Mouse (Mus musculus) thymus, adult 2 months (tissue): ENCODE results near the gene Arl16. TPM values are rescaled to one million over a fixed set of nuclear protein-coding genes. Genes with fewer than 3 reads are reported as not detected.

ENCODE experiments used
- DNase-seq: peaks from one replicate; pipeline ENCODE4 v3.0.0; 2021
- H3K27ac ChIP-seq: fragments of 200-500 bp; 2 replicates; pipeline ENCODE4 v1.5.1; 2012; ENCODE audit warnings: low read length, control low read depth; ENCODE audit not compliant: control insufficient read depth, insufficient read depth
- H3K27me3 ChIP-seq: fragments of 200-500 bp; 2 replicates; pipeline ENCODE4 v1.6.1; 2012; ENCODE audit warnings: mild to moderate bottlenecking, low read length, moderate library complexity, mixed read lengths; ENCODE audit not compliant: control insufficient read depth, insufficient read depth
- H3K36me3 ChIP-seq: fragments of 200-500 bp; 2 replicates; pipeline ENCODE4 v1.6.1; 2012; ENCODE audit warnings: mild to moderate bottlenecking, low read length, moderate library complexity; ENCODE audit not compliant: control insufficient read depth, insufficient read depth
- H3K4me1 ChIP-seq: fragments of 200-500 bp; replicated peaks from 2 replicates; pipeline ENCODE4 v1.6.1; 2012; ENCODE audit warnings: low read length; ENCODE audit not compliant: control insufficient read depth, insufficient read depth
- H3K4me3 ChIP-seq: fragments of 200-500 bp; 2 replicates; pipeline ENCODE4 v1.5.1; 2012; ENCODE audit warnings: mild to moderate bottlenecking, low read length, control low read depth, moderate library complexity; ENCODE audit not compliant: control insufficient read depth, insufficient read depth
- CTCF ChIP-seq: fragments of 200-500 bp; IDR thresholded peaks from 2 replicates; pipeline ENCODE4 v1.5.1; 2012; ENCODE audit warnings: mild to moderate bottlenecking, control low read depth, low read length, moderate library complexity, borderline replicate concordance; ENCODE audit not compliant: control insufficient read depth, poor library complexity, insufficient read depth; ENCODE audit errors: extremely low read depth
- POLR2A ChIP-seq: fragments of 200-500 bp; IDR thresholded peaks from 2 replicates; pipeline ENCODE4 v1.6.1; 2012; ENCODE audit warnings: mild to moderate bottlenecking, low read length, control low read depth, moderate library complexity; ENCODE audit not compliant: control insufficient read depth, poor library complexity, insufficient read depth; ENCODE audit errors: extremely low read depth
- WGBS: fragments of 180-500 bp; shearing (Covaris S2); methylation state at CpG from one replicate; pipeline ENCODE4 v1.1.7; 2018; 5-methylcytosine and 5-hydroxymethylcytosine counted together
- polyA plus RNA-seq: library from polyadenylated mRNA; depleted of rRNA; stranded (reverse); fragments of >200 nt; gene quantifications from 2 replicates; pipeline ENCODE4 v1.2.3, GENCODE M21; 2012

Gene Arl16
- polyA plus RNA-seq, 1 experiment: 28.4 TPM

DNA sequence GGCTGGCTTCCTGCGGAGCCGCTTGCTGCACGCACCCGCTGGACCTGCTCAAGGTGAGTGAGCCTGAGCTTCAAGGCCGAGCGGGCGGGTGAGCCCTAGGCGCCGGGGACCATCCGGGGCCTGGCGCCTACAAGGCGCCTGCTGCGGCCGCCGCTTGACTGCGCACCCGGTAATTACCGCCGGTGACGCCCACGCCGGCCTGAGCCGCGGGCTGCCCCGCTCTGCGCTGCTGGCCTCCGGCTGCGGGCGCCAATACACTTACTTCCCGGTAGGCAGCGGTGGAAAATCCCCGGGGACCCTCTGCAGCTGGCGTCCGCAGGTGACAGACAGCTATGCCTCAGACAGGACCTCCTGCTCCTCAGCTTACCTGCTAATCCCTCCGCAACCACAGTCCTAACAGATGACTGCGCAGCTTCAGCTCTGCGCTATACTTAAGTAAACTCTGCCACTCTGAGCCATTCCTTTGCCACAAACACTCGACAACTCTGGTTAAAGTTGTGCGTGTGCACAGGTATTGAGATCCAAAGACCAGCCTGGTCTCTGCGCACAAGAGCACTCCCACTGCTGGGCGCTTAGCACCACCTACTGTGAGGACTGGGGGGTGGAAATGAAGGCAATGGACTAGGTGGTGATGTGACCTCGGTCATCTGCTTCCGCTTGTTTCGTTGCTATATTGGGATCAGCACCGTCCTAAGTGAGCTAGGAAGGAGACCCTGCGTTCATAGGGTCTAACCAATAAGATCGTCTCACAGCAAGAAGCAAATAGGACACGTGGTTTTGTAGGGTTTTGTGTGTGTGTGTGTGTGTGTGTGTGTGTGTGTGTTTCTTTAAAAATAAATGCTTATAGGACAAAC is 24.8 kb upstream of the Arl16 start:
- TF ChIP-seq POLR2A (no peak), CTCF (no peak)
- DNase-seq: peak; percentile 43
- H3K4me1 ChIP-seq: peaks cover 19% of the 10 kb centered on the region

DNA sequence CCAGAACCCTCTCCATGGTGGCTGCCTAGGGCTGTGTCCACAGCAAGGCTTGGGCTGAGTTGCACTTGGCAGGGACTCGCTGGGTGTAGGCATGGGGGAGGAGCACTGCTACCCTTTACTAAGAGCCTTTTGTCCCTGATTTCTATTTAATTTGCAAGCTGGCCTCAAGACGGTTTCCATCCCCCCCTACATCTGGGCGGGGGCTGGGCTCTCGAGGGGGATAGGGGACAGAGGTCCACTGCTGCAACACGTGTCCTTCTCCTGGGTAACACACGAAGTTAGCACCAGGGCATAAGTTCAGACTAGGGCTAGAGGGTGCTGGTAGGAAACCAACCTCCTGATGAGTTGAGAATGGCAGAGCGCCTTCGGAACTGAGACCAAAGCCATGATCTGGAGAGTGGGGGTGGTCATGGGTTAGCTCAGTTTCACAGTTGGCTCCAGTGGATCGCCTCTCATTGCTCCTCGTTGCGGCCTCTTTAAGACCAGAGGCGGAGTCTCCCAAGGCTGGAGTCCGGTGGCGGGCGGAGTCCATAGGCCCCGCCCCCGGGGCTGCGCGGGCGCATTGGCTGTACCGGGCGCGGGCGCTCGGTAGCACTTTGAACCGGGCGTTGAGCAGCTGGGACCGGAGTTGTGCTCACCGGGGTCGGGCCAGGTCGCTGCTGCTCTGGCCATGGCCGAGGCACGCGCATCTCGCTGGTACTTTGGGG is 24.1 kb upstream of the Arl16 start, which contains the start of gene Slc25a10:
Gene Slc25a10 (plus strand): TSS at position 524 of the 707 bp plus-strand sequence.
- WGBS: 1% methylated on average over 35 of the region's 35 CpGs
- TF ChIP-seq CTCF: no peak
- 0 out of 2 replicates have a peak, but pooled peaks have one; percentile 32 for TF ChIP-seq POLR2A
- peak; percentile 79 for DNase-seq
- no peak within 1 kb of the TSS for H3K27ac ChIP-seq
- no peaks in the 10 kb centered on the region for H3K27me3 ChIP-seq
- peak within 1 kb of the TSS; percentile 86 for H3K4me3 ChIP-seq
- H3K36me3 ChIP-seq: peaks cover 6% of the 10 kb centered on the region; the same call in 1 of the 2 replicates
- H3K4me1 ChIP-seq: peaks cover 19% of the 10 kb centered on the region

More for the DNA sequence above, 24.8 kb upstream of the Arl16 start:
- under 1% methylated on average over 48 of the region's 48 CpGs for WGBS
- H3K27ac ChIP-seq: no peak overlapping the region
- H3K36me3 ChIP-seq: peaks cover 4% of the 10 kb centered on the region; the same call in 1 of the 2 replicates
- no peaks in the 10 kb centered on the region for H3K27me3 ChIP-seq
- H3K4me3 ChIP-seq: peak overlapping the region; percentile 86

DNA sequence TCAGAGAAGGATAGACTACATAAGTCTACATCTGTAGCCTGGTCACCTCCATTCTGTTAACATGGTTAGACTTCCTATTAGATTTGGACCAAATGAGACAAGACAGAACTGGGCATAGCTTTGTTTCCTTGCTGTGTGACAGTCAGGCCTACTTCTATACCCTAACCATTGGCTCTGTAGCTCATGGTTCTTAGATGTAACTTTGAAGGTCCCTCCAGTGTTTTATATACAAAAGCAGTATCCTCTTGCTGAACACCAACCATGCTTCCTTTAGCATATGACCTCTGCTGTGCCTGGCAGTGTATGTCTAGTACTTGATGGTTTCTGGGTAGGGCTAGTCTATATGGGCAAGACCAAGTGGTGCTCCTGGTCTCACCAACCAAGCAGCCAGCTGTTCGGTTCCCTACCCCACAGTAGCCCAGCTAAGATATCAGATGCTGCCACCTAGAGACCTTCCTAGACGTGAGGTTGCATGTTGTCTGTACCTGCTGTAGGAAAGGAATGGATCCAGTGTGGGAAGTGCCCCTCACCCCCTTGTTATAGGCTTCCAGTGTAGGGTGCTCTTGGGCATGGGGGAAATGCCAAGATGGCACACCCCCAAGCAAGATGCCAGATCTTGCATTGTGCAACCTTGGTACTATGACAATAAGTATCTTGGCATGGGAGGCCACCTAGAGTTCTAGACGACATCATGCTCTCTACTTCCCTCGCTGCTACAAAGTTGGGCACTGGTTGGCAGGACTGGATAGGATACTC is 23.1 kb upstream of the Arl16 start:
- H3K27me3 ChIP-seq: no peaks in the 10 kb centered on the region
- TF ChIP-seq POLR2A: no peak
- TF ChIP-seq CTCF: no peak
- H3K4me3 ChIP-seq: no peak overlapping the region
- H3K36me3 ChIP-seq: peaks cover 6% of the 10 kb centered on the region; the same call in 1 of the 2 replicates
- no peak overlapping the region for H3K27ac ChIP-seq
- WGBS: 63% methylated on average over 4 of the region's 4 CpGs
- DNase-seq: no peak
- peaks cover 20% of the 10 kb centered on the region for H3K4me1 ChIP-seq

DNA sequence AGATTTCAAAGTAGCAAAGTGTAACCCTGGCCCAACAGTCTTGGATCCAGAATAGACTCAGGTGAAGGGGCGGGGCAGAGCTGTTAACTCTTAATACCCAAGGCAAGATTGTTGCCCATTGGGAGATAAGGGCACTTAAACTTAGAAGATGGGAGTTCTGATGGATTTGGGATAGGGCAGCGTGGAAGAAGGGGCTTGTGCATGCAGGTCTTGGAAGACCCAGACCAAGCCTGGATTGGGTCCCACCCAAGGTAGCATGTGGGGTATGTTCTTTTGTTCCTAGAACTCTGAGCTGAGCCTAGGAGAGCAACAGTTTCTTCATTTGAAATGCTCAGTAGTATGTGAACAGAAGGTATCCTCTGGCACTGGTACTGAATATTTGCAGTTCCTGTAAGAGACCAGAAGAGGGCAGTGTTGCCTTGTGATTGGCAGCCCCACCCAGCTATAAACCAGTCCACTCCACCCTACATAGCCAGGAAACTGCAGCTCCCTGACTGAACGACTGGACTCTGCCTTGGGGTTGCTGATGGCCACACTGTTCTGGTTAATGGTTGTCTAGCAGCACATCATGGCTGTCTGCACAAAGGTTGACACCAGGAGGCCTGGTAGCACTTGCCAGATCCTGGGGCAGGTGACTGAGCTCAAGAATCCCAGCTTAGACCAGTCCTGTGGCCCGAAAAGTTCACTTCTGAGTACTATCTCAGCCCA is 21.8 kb upstream of the Arl16 start:
- 69% methylated on average over 4 of the region's 4 CpGs for WGBS
- no peak overlapping the region for H3K4me3 ChIP-seq
- DNase-seq: peak; percentile 68
- peaks cover 26% of the 10 kb centered on the region for H3K4me1 ChIP-seq
- no peak overlapping the region for H3K27ac ChIP-seq
- H3K27me3 ChIP-seq: no peaks in the 10 kb centered on the region
- TF ChIP-seq POLR2A: no peak
- peak; percentile 21; the same call in 1 of the 2 replicates for TF ChIP-seq CTCF
- peaks cover 6% of the 10 kb centered on the region; the same call in 1 of the 2 replicates for H3K36me3 ChIP-seq

DNA sequence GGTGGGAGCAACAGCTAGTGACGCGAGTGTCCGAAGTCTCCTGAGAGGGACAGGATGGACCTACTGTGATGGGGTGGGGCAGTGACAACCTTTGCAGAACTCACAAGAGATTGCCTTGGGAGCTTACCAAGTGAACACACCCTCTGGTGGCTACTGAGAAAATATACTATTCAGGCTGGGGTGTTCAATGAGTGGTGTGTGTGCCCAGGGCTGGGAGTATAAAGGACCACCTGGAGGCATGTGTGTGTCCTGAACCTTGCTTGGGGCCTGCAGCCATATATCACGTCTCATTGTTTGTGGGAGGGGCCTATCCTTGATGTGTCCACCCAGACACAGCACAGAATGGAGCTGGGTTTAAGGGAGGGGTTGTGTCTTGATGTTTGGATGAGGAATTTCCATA is 21.1 kb upstream of the Arl16 start:
- H3K36me3 ChIP-seq: peaks cover 6% of the 10 kb centered on the region; the same call in 1 of the 2 replicates
- no peaks in the 10 kb centered on the region for H3K27me3 ChIP-seq
- 87% methylated on average over 4 of the region's 4 CpGs for WGBS
- no peak overlapping the region for H3K4me3 ChIP-seq
- TF ChIP-seq CTCF: no peak
- no peak for TF ChIP-seq POLR2A
- no peak for DNase-seq
- H3K27ac ChIP-seq: no peak overlapping the region
- peaks cover 32% of the 10 kb centered on the region for H3K4me1 ChIP-seq
